Mouse (Mus musculus): ENCODE measurements around the gene Steap3. TPM values are rescaled to one million over a fixed set of nuclear protein-coding genes. Genes with fewer than 3 reads are reported as not detected.

The Steap3 gene
- polyA plus RNA-seq, 1 experiment from 2014 or later, result 8.2 TPM

GRCm38 (mm10) chr1:120168016-120168415 is 104.5 kb downstream of the Steap3 start:
- Histone ChIP-seq H3K9ac (ENCODE audit: low read length) (no peak overlapping the region), H3K36me3 (ENCODE audit: control insufficient read depth, insufficient read depth, low read length) (no peaks in the 10 kb centered on the region), H3K27ac (ENCODE audit: low read length) (no peak overlapping the region), H3K4me1 (ENCODE audit: control insufficient read depth, insufficient read depth, low read length) (no peaks in the 10 kb centered on the region), H3K4me2 (ENCODE audit: low read depth, low read length) (no peak overlapping the region), H3K9me3 (replicated peaks; ENCODE audit: control insufficient read depth, low read length) (no peaks in the 10 kb centered on the region), H3K4me3 (replicated peaks; ENCODE audit: low read length) (no peak overlapping the region), H3K27me3 (ENCODE audit: control insufficient read depth, insufficient read depth, low read length) (no peaks in the 10 kb centered on the region)
- ATAC-seq (ENCODE audit: insufficient read depth, low FRiP score), result no peak
- WGBS, result 71% methylated on average over 4 of the region's 4 CpGs

GRCm38 (mm10) chr1:120162616-120163015 is 109.9 kb downstream of the Steap3 start:
- Histone ChIP-seq H3K4me3 (replicated peaks; ENCODE audit: low read length) (no peak overlapping the region), H3K36me3 (ENCODE audit: control insufficient read depth, insufficient read depth, low read length) (no peaks in the 10 kb centered on the region), H3K27ac (ENCODE audit: low read length) (no peak overlapping the region), H3K9me3 (replicated peaks; ENCODE audit: control insufficient read depth, low read length) (no peaks in the 10 kb centered on the region), H3K4me1 (ENCODE audit: control insufficient read depth, insufficient read depth, low read length) (no peaks in the 10 kb centered on the region), H3K9ac (ENCODE audit: low read length) (no peak overlapping the region), H3K4me2 (ENCODE audit: low read depth, low read length) (no peak overlapping the region), H3K27me3 (ENCODE audit: control insufficient read depth, insufficient read depth, low read length) (no peaks in the 10 kb centered on the region)
- no peak for ATAC-seq (ENCODE audit: insufficient read depth, low FRiP score)
- WGBS, result 72% methylated on average over 1 of the region's 1 CpGs

GRCm38 (mm10) chr1:120161502-120161901 is 111.0 kb downstream of the Steap3 start:
- H3K27me3 ChIP-seq (ENCODE audit: control insufficient read depth, insufficient read depth, low read length), result no peaks in the 10 kb centered on the region
- no peaks in the 10 kb centered on the region for H3K36me3 ChIP-seq (ENCODE audit: control insufficient read depth, insufficient read depth, low read length)
- 85% methylated on average over 5 of the region's 5 CpGs for WGBS
- no peak overlapping the region for H3K27ac ChIP-seq (ENCODE audit: low read length)
- H3K9me3 ChIP-seq (replicated peaks; ENCODE audit: control insufficient read depth, low read length), result no peaks in the 10 kb centered on the region
- no peaks in the 10 kb centered on the region for H3K4me1 ChIP-seq (ENCODE audit: control insufficient read depth, insufficient read depth, low read length)
- H3K4me2 ChIP-seq (ENCODE audit: low read depth, low read length), result no peak overlapping the region
- no peak for ATAC-seq (ENCODE audit: insufficient read depth, low FRiP score)
- H3K4me3 ChIP-seq (replicated peaks; ENCODE audit: low read length), result no peak overlapping the region
- no peak overlapping the region for H3K9ac ChIP-seq (ENCODE audit: low read length)

- no peaks in the 10 kb centered on the region for H3K4me1 ChIP-seq (ENCODE audit: control insufficient read depth, insufficient read depth, low read length)
- no peak overlapping the region for H3K4me2 ChIP-seq (ENCODE audit: low read depth, low read length)
- no peaks in the 10 kb centered on the region for H3K9me3 ChIP-seq (replicated peaks; ENCODE audit: control insufficient read depth, low read length)
- H3K36me3 ChIP-seq (ENCODE audit: control insufficient read depth, insufficient read depth, low read length), result no peaks in the 10 kb centered on the region
- no peak overlapping the region for H3K4me3 ChIP-seq (replicated peaks; ENCODE audit: low read length)
- no peak overlapping the region for H3K9ac ChIP-seq (ENCODE audit: low read length)
- no peak overlapping the region for H3K27ac ChIP-seq (ENCODE audit: low read length)
- H3K27me3 ChIP-seq (ENCODE audit: control insufficient read depth, insufficient read depth, low read length), result no peaks in the 10 kb centered on the region
- WGBS, result 77% methylated on average over 9 of the region's 9 CpGs
- no peak for ATAC-seq (ENCODE audit: insufficient read depth, low FRiP score)
Measured at GRCm38 (mm10) chr1:120158474-120159127, 113.9 kb downstream of the Steap3 start.

- ATAC-seq (ENCODE audit: insufficient read depth, low FRiP score), result no peak
- Histone ChIP-seq H3K4me2 (ENCODE audit: low read depth, low read length) (no peak overlapping the region), H3K9ac (ENCODE audit: low read length) (no peak overlapping the region), H3K27ac (ENCODE audit: low read length) (no peak overlapping the region), H3K9me3 (replicated peaks; ENCODE audit: control insufficient read depth, low read length) (no peaks in the 10 kb centered on the region), H3K4me1 (ENCODE audit: control insufficient read depth, insufficient read depth, low read length) (no peaks in the 10 kb centered on the region), H3K36me3 (ENCODE audit: control insufficient read depth, insufficient read depth, low read length) (no peaks in the 10 kb centered on the region), H3K27me3 (ENCODE audit: control insufficient read depth, insufficient read depth, low read length) (no peaks in the 10 kb centered on the region), H3K4me3 (replicated peaks; ENCODE audit: low read length) (no peak overlapping the region)
- WGBS, result 7% methylated on average over 1 of the region's 1 CpGs
Measured at GRCm38 (mm10) chr1:120155325-120155724, 117.2 kb downstream of the Steap3 start.

GRCm38 (mm10) chr1:120154232-120154631 is 118.3 kb downstream of the Steap3 start:
- no peak for ATAC-seq (ENCODE audit: insufficient read depth, low FRiP score)
- no peaks in the 10 kb centered on the region for H3K4me1 ChIP-seq (ENCODE audit: control insufficient read depth, insufficient read depth, low read length)
- no peaks in the 10 kb centered on the region for H3K9me3 ChIP-seq (replicated peaks; ENCODE audit: control insufficient read depth, low read length)
- H3K9ac ChIP-seq (ENCODE audit: low read length), result no peak overlapping the region
- H3K4me2 ChIP-seq (ENCODE audit: low read depth, low read length), result no peak overlapping the region
- H3K4me3 ChIP-seq (replicated peaks; ENCODE audit: low read length), result no peak overlapping the region
- no peaks in the 10 kb centered on the region for H3K27me3 ChIP-seq (ENCODE audit: control insufficient read depth, insufficient read depth, low read length)
- H3K27ac ChIP-seq (ENCODE audit: low read length), result no peak overlapping the region
- H3K36me3 ChIP-seq (ENCODE audit: control insufficient read depth, insufficient read depth, low read length), result no peaks in the 10 kb centered on the region

- Histone ChIP-seq H3K4me3 (replicated peaks; ENCODE audit: low read length) (no peak overlapping the region), H3K36me3 (ENCODE audit: control insufficient read depth, insufficient read depth, low read length) (no peaks in the 10 kb centered on the region), H3K4me2 (ENCODE audit: low read depth, low read length) (no peak overlapping the region), H3K4me1 (ENCODE audit: control insufficient read depth, insufficient read depth, low read length) (no peaks in the 10 kb centered on the region), H3K27me3 (ENCODE audit: control insufficient read depth, insufficient read depth, low read length) (no peaks in the 10 kb centered on the region), H3K27ac (ENCODE audit: low read length) (no peak overlapping the region), H3K9ac (ENCODE audit: low read length) (no peak overlapping the region), H3K9me3 (replicated peaks; ENCODE audit: control insufficient read depth, low read length) (no peaks in the 10 kb centered on the region)
- no peak for ATAC-seq (ENCODE audit: insufficient read depth, low FRiP score)
Measured at GRCm38 (mm10) chr1:120146994-120147393, 125.5 kb downstream of the Steap3 start.

- no peaks in the 10 kb centered on the region for H3K9me3 ChIP-seq (replicated peaks; ENCODE audit: control insufficient read depth, low read length)
- no peak overlapping the region for H3K9ac ChIP-seq (ENCODE audit: low read length)
- H3K4me2 ChIP-seq (ENCODE audit: low read depth, low read length), result no peak overlapping the region
- H3K4me1 ChIP-seq (ENCODE audit: control insufficient read depth, insufficient read depth, low read length), result no peaks in the 10 kb centered on the region
- H3K4me3 ChIP-seq (replicated peaks; ENCODE audit: low read length), result no peak overlapping the region
- ATAC-seq (ENCODE audit: insufficient read depth, low FRiP score), result no peak
- H3K36me3 ChIP-seq (ENCODE audit: control insufficient read depth, insufficient read depth, low read length), result no peaks in the 10 kb centered on the region
- H3K27me3 ChIP-seq (ENCODE audit: control insufficient read depth, insufficient read depth, low read length), result no peaks in the 10 kb centered on the region
- 87% methylated on average over 8 of the region's 8 CpGs for WGBS
- H3K27ac ChIP-seq (ENCODE audit: low read length), result no peak overlapping the region
Measured at GRCm38 (mm10) chr1:120145527-120146216, 126.8 kb downstream of the Steap3 start.

GRCm38 (mm10) chr1:120142551-120142950 is 130.0 kb downstream of the Steap3 start:
- no peak for ATAC-seq (ENCODE audit: insufficient read depth, low FRiP score)
- Histone ChIP-seq H3K9ac (ENCODE audit: low read length) (no peak overlapping the region), H3K4me1 (ENCODE audit: control insufficient read depth, insufficient read depth, low read length) (no peaks in the 10 kb centered on the region), H3K27me3 (ENCODE audit: control insufficient read depth, insufficient read depth, low read length) (no peaks in the 10 kb centered on the region), H3K9me3 (replicated peaks; ENCODE audit: control insufficient read depth, low read length) (no peaks in the 10 kb centered on the region), H3K27ac (ENCODE audit: low read length) (no peak overlapping the region), H3K4me2 (ENCODE audit: low read depth, low read length) (no peak overlapping the region), H3K36me3 (ENCODE audit: control insufficient read depth, insufficient read depth, low read length) (no peaks in the 10 kb centered on the region), H3K4me3 (replicated peaks; ENCODE audit: low read length) (no peak overlapping the region)
- WGBS, result 78% methylated on average over 5 of the region's 5 CpGs

Measured in stomach, embryonic 16.5 days (tissue).